Mouse (Mus musculus): Measurements from ENCODE around the gene Syt1. TPM values are rescaled to one million over a fixed set of nuclear protein-coding genes. Genes with fewer than 3 reads are reported as not detected.

Gene Syt1
- total RNA-seq, 2 experiments from 2014 or later, result not detected

GRCm38 (mm10) chr10:108656898-108657297 is 353.9 kb downstream of the Syt1 start:
- no peak for ATAC-seq (ENCODE audit: poor library complexity, severe bottlenecking)

- no peak for ATAC-seq (ENCODE audit: poor library complexity, severe bottlenecking)
Observed at GRCm38 (mm10) chr10:108655074-108655473, 355.7 kb downstream of the Syt1 start.

GRCm38 (mm10) chr10:108652831-108653230 is 358.0 kb downstream of the Syt1 start:
- ATAC-seq (ENCODE audit: poor library complexity, severe bottlenecking), result no peak

- no peak for ATAC-seq (ENCODE audit: poor library complexity, severe bottlenecking)
Observed at GRCm38 (mm10) chr10:108652066-108652465, 358.7 kb downstream of the Syt1 start.

- ATAC-seq (ENCODE audit: poor library complexity, severe bottlenecking), result no peak
Observed at GRCm38 (mm10) chr10:108649174-108649573, 361.6 kb downstream of the Syt1 start.

GRCm38 (mm10) chr10:108643915-108644314 is 366.9 kb downstream of the Syt1 start:
- no peak for ATAC-seq (ENCODE audit: poor library complexity, severe bottlenecking)

GRCm38 (mm10) chr10:108638095-108638494 is 372.7 kb downstream of the Syt1 start:
- ATAC-seq (ENCODE audit: poor library complexity, severe bottlenecking), result no peak

- no peak for ATAC-seq (ENCODE audit: poor library complexity, severe bottlenecking)
Observed at GRCm38 (mm10) chr10:108636086-108636485, 374.7 kb downstream of the Syt1 start.

GRCm38 (mm10) chr10:108635616-108636015 is 375.2 kb downstream of the Syt1 start:
- ATAC-seq (ENCODE audit: poor library complexity, severe bottlenecking), result no peak

GRCm38 (mm10) chr10:108630841-108631240 is 379.9 kb downstream of the Syt1 start:
- ATAC-seq (ENCODE audit: poor library complexity, severe bottlenecking), result no peak

GRCm38 (mm10) chr10:108626404-108626803 is 384.4 kb downstream of the Syt1 start:
- no peak for ATAC-seq (ENCODE audit: poor library complexity, severe bottlenecking)

GRCm38 (mm10) chr10:108623002-108623401 is 387.8 kb downstream of the Syt1 start:
- no peak for ATAC-seq (ENCODE audit: poor library complexity, severe bottlenecking)

- no peak for ATAC-seq (ENCODE audit: poor library complexity, severe bottlenecking)
Observed at GRCm38 (mm10) chr10:108619861-108620260, 390.9 kb downstream of the Syt1 start.

- no peak for ATAC-seq (ENCODE audit: poor library complexity, severe bottlenecking)
Observed at GRCm38 (mm10) chr10:108619217-108619616, 391.6 kb downstream of the Syt1 start.

- no peak for ATAC-seq (ENCODE audit: poor library complexity, severe bottlenecking)
Observed at GRCm38 (mm10) chr10:108610057-108610644, 400.6 kb downstream of the Syt1 start.

GRCm38 (mm10) chr10:108601672-108602412 is 408.9 kb downstream of the Syt1 start:
- no peak for ATAC-seq (ENCODE audit: poor library complexity, severe bottlenecking)

- ATAC-seq (ENCODE audit: poor library complexity, severe bottlenecking), result no peak
Observed at GRCm38 (mm10) chr10:108600693-108601092, 410.1 kb downstream of the Syt1 start.

GRCm38 (mm10) chr10:108597385-108597784 is 413.4 kb downstream of the Syt1 start:
- no peak for ATAC-seq (ENCODE audit: poor library complexity, severe bottlenecking)

- ATAC-seq (ENCODE audit: poor library complexity, severe bottlenecking), result no peak
Observed at GRCm38 (mm10) chr10:108596162-108596927, 414.4 kb downstream of the Syt1 start.

GRCm38 (mm10) chr10:108589355-108589754 is 421.4 kb downstream of the Syt1 start:
- no peak for ATAC-seq (ENCODE audit: poor library complexity, severe bottlenecking)

- ATAC-seq (ENCODE audit: poor library complexity, severe bottlenecking), result no peak
Observed at GRCm38 (mm10) chr10:108588924-108589323, 421.9 kb downstream of the Syt1 start.

- no peak for ATAC-seq (ENCODE audit: poor library complexity, severe bottlenecking)
Observed at GRCm38 (mm10) chr10:108583694-108584093, 427.1 kb downstream of the Syt1 start.

All from megakaryocyte, adult 5-6 weeks (primary cell).